Mouse (Mus musculus) lung, postnatal 0 days (tissue): ENCODE measurements around the gene Rarres2. TPM values are rescaled to one million over a fixed set of nuclear protein-coding genes. Genes with fewer than 3 reads are reported as not detected.

ENCODE experiments used
- ATAC-seq: fragments of 200-750 bp; cut with Nextera tagmentation; 2 replicates; pipeline ENCODE4 v1.8.0; 2017; ENCODE audit warnings: moderate library complexity
- DNase-seq: peaks from one replicate; pipeline ENCODE4 v3.0.0-alpha.2; 2016; ENCODE audit warnings: low spot score
- H3K27ac ChIP-seq: fragments of 300-500 bp; sonication (generic); 2 replicates; pipeline ENCODE4 v1.5.1; 2014; ENCODE audit warnings: antibody characterized with exemption, mild to moderate bottlenecking, low read length, mixed read lengths
- H3K27me3 ChIP-seq: fragments of 300-500 bp; sonication (generic); replicated peaks from 2 replicates; pipeline ENCODE4 v1.6.1; 2014; ENCODE audit warnings: low read length, mixed read lengths; ENCODE audit not compliant: insufficient read depth
- H3K36me3 ChIP-seq: fragments of 300-500 bp; sonication (generic); 2 replicates; pipeline ENCODE4 v1.6.1; 2014; ENCODE audit warnings: low read length, mixed read lengths; ENCODE audit not compliant: insufficient read depth
- H3K4me1 ChIP-seq: fragments of 300-500 bp; sonication (generic); 2 replicates; pipeline ENCODE4 v1.6.1; 2014; ENCODE audit warnings: antibody characterized with exemption, low read depth, low read length, mixed read lengths; ENCODE audit not compliant: insufficient read depth
- H3K4me2 ChIP-seq: fragments of 300-500 bp; sonication (generic); replicated peaks from 2 replicates; pipeline ENCODE4 v1.6.1; 2014; ENCODE audit warnings: low read depth, mild to moderate bottlenecking, low read length, moderate library complexity, mixed read lengths
- H3K4me3 ChIP-seq: fragments of 300-500 bp; sonication (generic); 2 replicates; pipeline ENCODE4 v1.5.1; 2014; ENCODE audit warnings: low read depth, low read length
- H3K9ac ChIP-seq: fragments of 300-500 bp; sonication (generic); replicated peaks from 2 replicates; pipeline ENCODE4 v1.6.1; 2014; ENCODE audit warnings: low read depth, mild to moderate bottlenecking
- H3K9me3 ChIP-seq: fragments of 300-500 bp; sonication (generic); 2 replicates; pipeline ENCODE4 v1.6.1; 2016; ENCODE audit warnings: low read length, mixed read lengths
- CTCF ChIP-seq: IDR thresholded peaks from 2 replicates; pipeline ENCODE4 v1.5.1; 2016; ENCODE audit warnings: antibody characterized with exemption, mild to moderate bottlenecking
- EP300 ChIP-seq: IDR thresholded peaks from 2 replicates; pipeline ENCODE4 v1.6.1; 2016; ENCODE audit warnings: antibody characterized with exemption, mild to moderate bottlenecking, control low read depth
- WGBS: fragments of 180-500 bp; shearing (Covaris S2); extraction: QIAGEN DNeasy Blood & Tissue Kit; methylation state at CpG from one replicate; pipeline ENCODE4 v1.1.7; 2014; 5-methylcytosine and 5-hydroxymethylcytosine counted together
- polyA plus RNA-seq: library from polyadenylated mRNA; unstranded; fragments of >200 nt; fragmentation: Nextera tagmentation; extraction: Ambion mirVana; gene quantifications from 2 replicates; pipeline ENCODE4 v1.2.1, GENCODE M21; 2015

The Rarres2 gene
- polyA plus RNA-seq, 1 experiment from 2014 or later, result 301 TPM

DNA sequence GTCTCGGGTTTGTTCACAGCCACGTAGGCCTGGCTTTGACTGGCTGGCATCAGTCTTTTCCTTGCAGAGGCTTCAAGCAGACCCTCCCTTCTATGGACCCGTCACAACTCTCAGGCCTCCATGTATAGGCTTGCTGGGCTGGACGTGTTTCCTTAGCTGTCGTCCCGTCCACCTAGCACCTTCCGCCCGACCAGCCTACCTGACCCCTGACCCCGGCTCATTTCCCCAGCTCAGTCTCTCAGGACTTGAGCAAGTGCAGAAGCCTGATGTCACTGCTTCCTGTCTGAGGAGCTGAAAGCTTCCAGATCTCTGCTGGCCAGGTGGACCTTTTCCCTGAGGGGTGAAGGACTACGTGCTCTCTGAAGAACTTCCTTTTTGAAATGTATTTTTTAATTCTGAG is 691 bp upstream of the Rarres2 start:
- H3K4me1 ChIP-seq, result peaks cover 8% of the 10 kb centered on the region; the same call in 1 of the 2 replicates
- H3K27me3 ChIP-seq, result no peaks in the 10 kb centered on the region
- H3K4me2 ChIP-seq, result no peak overlapping the region
- DNase-seq, result peak; percentile 46
- no peaks in the 10 kb centered on the region for H3K9me3 ChIP-seq
- peak overlapping the region; percentile 55 for H3K27ac ChIP-seq
- no peak overlapping the region for H3K9ac ChIP-seq
- H3K36me3 ChIP-seq, result no peaks in the 10 kb centered on the region
- ATAC-seq, result peak; percentile 34
- H3K4me3 ChIP-seq, result no peak overlapping the region
- TF ChIP-seq EP300 (no peak), CTCF (no peak)
- WGBS, result 31% methylated on average over 10 of the region's 10 CpGs

DNA sequence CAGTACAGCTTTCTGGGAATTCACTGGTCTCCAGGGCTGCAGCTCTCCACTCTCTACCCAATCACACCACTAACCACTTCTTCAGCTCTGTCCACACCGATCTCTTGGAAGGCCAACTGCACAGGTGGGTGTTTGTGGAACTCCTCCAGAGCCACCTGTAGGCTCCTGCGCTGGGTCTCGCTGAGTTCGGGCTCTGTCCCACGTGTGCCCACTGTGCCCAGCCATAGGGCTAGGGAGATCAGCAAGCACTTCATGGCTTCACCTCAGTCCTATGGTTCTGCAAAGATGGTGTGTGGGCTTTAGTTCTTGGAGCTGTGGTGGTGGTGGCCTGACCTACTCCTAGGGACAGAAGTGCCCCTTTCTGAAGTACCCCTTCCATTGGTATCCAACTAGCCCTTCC is 575 bp downstream of the Rarres2 start:
- ATAC-seq (no peak), DNase-seq (no peak)
- Histone ChIP-seq H3K27ac (peak overlapping the region; percentile 63), H3K36me3 (no peaks in the 10 kb centered on the region), H3K27me3 (no peaks in the 10 kb centered on the region), H3K4me3 (peak overlapping the region; percentile 15), H3K4me2 (peak overlapping the region; percentile 40), H3K4me1 (peaks cover 9% of the 10 kb centered on the region; the same call in 1 of the 2 replicates), H3K9ac (peak overlapping the region; percentile 19; the same call in 1 of the 2 replicates), H3K9me3 (no peaks in the 10 kb centered on the region)
- no peak for TF ChIP-seq EP300
- 92% methylated on average over 5 of the region's 5 CpGs for WGBS

DNA sequence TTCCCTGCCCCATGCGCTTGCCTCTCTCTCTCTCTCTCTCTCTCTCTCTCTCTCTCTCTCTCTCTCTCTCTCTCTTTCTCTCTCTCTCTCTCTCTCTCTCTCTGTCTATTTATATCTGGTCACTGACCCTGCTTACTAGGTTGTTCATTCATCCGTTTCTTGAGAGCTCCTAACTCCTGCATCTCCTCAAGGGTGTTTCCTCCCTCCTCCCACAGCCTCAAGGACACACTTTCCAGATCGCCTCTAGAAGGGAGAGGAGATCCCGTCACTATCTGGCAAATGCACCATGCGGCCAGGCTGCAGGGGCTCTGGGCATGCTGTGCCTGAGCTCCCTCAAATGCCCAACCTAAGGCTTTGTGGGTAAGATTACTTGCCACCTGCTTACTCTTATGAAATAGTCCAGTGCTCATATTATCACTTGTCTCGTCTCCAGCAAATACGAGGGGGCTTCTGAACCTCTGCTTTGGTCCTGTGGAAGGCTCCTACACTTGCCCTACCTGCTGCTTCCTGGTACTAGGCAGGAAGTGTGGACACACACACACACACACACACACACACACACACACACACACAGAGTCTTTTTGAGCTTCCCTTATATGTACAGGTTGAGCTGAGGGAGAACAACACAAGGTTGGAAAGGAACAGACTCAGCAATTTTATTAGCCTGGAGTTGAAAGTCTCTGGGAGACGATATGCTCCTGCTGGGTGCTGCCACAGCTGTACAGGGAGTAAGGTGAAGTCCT is 3.4 kb downstream of the Rarres2 start:
- peaks cover 9% of the 10 kb centered on the region; the same call in 1 of the 2 replicates for H3K4me1 ChIP-seq
- H3K36me3 ChIP-seq, result no peaks in the 10 kb centered on the region
- 65% methylated on average over 8 of the region's 8 CpGs for WGBS
- no peak overlapping the region for H3K4me2 ChIP-seq
- no peak overlapping the region for H3K27ac ChIP-seq
- TF ChIP-seq EP300 (no peak), CTCF (no peak)
- H3K27me3 ChIP-seq, result no peaks in the 10 kb centered on the region
- DNase-seq (no peak), ATAC-seq (no peak)
- no peak overlapping the region for H3K9ac ChIP-seq
- no peaks in the 10 kb centered on the region for H3K9me3 ChIP-seq
- no peak overlapping the region for H3K4me3 ChIP-seq

DNA sequence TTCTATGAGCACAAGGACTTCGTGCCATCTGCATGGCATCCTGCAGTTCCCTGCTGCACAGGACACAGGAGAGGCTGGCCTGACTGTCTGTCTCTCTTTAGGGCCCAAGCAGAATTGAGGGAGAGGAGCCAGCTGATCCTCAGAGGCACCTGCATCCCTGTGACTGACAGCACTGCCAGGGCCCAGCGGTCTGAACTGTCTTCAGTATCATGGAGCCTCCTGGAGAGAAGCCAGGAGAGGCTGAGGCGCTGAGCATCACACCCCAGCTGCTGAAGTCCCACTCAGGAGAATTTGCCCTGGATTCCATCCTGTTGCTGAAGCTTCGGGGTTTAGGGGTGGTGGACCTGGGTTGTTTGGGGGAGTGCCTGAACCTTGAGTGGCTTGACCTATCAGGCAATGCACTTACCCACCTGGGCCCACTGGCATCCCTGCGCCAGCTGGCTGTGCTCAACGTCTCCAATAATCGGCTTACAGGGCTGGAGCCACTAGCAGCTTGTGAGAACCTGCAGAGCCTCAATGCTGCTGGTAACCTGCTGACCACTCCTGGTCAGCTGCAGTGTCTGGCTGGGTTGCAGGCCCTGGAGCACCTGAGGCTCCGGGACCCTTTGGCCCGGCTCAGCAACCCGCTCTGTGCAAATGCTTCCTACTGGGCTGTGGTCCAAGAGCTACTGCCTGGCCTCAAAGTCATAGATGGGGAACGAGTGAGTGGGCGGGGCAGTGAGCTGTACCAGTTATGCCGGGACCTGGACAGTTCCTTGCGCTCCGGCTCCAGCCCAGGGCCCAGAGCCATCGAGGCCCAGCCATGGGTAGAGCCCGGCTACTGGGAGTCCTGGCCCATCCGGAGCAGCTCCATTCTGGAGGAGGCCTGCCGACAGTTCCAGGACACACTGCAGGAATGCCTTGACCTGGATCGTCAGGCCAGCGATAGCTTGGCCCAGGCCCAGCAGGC is 4.3 kb downstream of the Rarres2 start:
- Histone ChIP-seq H3K27ac (no peak overlapping the region), H3K4me1 (peaks cover 9% of the 10 kb centered on the region; the same call in 1 of the 2 replicates), H3K9me3 (no peaks in the 10 kb centered on the region), H3K9ac (no peak overlapping the region), H3K27me3 (no peaks in the 10 kb centered on the region), H3K4me2 (no peak overlapping the region), H3K36me3 (no peaks in the 10 kb centered on the region), H3K4me3 (no peak overlapping the region)
- ATAC-seq (peak; percentile 23), DNase-seq (peak; percentile 47)
- 47% methylated on average over 20 of the region's 21 CpGs for WGBS
- no peak for TF ChIP-seq CTCF
- no peak for TF ChIP-seq EP300

DNA sequence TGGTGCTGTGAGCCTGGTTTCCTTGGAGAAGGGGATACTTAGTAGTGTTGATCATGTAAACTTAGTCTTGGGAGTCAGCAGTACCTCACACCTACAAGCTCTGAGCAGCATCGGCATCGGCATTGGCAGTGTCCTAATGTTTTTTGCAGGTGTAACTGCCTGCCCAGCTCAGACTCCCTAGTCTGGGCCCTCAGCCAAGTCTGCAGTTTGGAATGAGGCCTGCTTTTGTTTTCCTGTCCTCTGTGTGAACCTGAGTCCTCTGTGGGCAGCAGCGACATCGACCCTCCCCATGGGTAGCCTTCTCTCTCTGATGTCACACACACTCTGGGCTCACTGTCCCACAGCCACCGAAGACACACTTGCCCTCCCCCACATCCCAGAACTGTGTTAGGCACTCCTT is 6.3 kb downstream of the Rarres2 start:
- Histone ChIP-seq H3K27ac (no peak overlapping the region), H3K4me3 (no peak overlapping the region), H3K36me3 (no peaks in the 10 kb centered on the region), H3K9me3 (no peaks in the 10 kb centered on the region), H3K4me2 (no peak overlapping the region), H3K9ac (no peak overlapping the region), H3K4me1 (peaks cover 8% of the 10 kb centered on the region; the same call in 1 of the 2 replicates), H3K27me3 (no peaks in the 10 kb centered on the region)
- DNase-seq (no peak), ATAC-seq (peak; percentile 42)
- 27% methylated on average over 5 of the region's 5 CpGs for WGBS
- no peak for TF ChIP-seq EP300
- no peak for TF ChIP-seq CTCF

DNA sequence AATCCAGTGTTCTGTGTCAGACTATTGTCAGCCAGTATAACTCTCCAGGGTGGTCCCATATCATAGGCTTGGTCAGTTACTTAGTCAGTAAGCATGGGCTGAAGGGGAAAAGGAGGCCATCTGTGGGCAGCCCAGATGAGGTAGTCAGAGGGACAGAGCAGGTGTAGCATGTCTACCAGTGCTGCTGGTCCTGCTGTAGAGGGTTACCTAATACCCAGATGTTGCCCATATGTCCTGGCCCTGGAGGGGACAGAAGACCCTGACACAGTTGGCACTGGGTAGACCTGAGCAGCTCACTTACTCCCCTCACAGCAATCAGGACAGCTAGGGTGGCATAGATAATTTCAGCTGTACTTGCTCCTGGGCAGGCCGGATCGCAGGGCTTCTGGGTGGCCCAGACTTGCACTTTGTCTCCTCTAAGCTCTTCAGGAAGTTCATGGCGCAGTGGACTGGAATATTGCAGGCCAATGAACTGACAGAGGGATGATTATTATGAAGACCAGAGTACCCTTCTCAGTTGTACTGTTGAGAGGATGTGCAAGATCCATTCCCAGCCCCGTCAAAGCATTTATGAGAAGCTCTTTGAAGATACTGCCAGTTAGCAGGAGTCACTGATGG is 6.8 kb downstream of the Rarres2 start:
- no peak overlapping the region for H3K27ac ChIP-seq
- H3K4me3 ChIP-seq, result no peak overlapping the region
- no peak overlapping the region for H3K9ac ChIP-seq
- DNase-seq, result no peak
- no peak overlapping the region for H3K4me2 ChIP-seq
- peaks cover 3% of the 10 kb centered on the region; the same call in 1 of the 2 replicates for H3K4me1 ChIP-seq
- WGBS, result 89% methylated on average over 4 of the region's 4 CpGs
- no peaks in the 10 kb centered on the region for H3K9me3 ChIP-seq
- peak; percentile 17; the same call in 1 of the 2 replicates for ATAC-seq
- TF ChIP-seq EP300 (no peak), CTCF (no peak)
- no peaks in the 10 kb centered on the region for H3K27me3 ChIP-seq
- H3K36me3 ChIP-seq, result no peaks in the 10 kb centered on the region
